Mouse (Mus musculus) yolk sac, embryonic 10.5 days (tissue): ENCODE data around the gene Epb42.
"Not testable (repeated sequence)": the region's sequence is repeated elsewhere in the genome, so short reads cannot be mapped to it uniquely, and the experiment has no call there.

Source experiments
- DNase-seq: peaks from one replicate; pipeline ENCODE4 v3.0.0-alpha.2; 2017; ENCODE audit warnings: low spot score

Gene Epb42

GRCm38 (mm10) chr2:121007925-121008663 lies 28.8 kb downstream of the Epb42 start, which contains the start of gene Ccndbp1:
Ccndbp1 (plus strand) TSS chr2:121008403.
- peak; percentile 94 for DNase-seq

DNA sequence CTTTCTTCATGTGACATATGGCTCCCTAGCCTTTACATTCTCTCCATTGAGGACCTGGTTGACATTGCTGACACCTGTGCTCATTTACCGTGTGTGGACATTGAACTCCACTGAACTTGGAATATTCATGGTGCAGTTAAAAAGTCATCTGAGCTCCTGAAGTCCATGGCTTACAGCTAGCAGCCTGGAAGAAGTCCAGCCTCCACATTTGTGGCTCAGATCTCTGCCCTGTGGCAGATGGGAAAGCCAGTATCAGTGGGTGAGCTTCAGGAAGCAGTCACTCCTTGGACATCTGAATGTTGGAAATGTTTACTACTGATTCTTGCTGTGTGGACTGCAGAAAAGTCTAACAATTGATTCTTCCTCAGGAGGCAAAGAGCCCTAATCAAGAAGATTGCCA lies 29.9 kb downstream of the Epb42 start:
- DNase-seq = no peak

GRCm38 (mm10) chr2:121004018-121004811 lies 32.7 kb downstream of the Epb42 start:
- DNase-seq = no peak

GRCm38 (mm10) chr2:121003586-121003985 lies 33.3 kb downstream of the Epb42 start:
- DNase-seq = no peak

DNA sequence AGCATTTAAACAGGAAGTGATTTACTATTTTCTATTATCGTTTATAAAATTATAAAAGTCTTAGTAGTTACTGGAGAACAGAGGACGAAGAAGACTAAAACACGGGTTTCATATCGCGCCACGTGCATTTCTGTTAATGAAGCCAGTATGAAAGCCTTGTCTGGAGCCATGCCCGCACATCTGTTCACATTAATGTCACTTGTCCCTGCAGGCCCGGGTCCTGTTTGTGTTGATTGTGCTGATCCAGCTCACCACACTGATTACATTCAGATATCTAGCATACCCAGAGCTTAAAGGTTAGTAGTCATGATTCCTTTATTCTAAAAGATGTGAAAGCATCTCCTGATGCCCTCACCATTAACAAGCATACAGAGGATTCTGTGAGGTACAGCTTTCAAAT lies 38.0 kb downstream of the Epb42 start:
- DNase-seq = no peak

- not testable (repeated sequence) for DNase-seq
These were observed 40.3 kb downstream of the Epb42 start for GRCm38 (mm10) chr2:120996607-120997006.

DNA sequence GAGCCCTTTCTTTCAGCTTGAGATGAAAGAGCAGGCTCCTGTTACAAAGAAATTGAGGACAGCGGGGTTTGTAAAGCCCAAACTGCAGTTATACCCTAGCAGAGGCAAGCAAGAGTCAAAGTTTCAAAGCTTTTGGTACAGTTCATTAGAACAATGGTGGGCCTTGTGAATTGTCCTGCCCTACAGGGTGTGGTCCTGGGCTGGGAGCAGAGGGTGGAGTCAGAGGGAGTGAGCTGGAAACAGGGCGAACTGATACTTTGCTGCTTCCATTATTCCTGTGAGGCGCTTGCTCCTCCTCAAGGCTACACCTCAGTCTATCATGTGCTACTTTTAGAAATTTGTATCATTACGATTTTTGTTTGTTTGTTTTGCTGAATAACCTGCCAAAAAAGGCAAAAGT lies 45.7 kb downstream of the Epb42 start:
- no peak for DNase-seq

DNA sequence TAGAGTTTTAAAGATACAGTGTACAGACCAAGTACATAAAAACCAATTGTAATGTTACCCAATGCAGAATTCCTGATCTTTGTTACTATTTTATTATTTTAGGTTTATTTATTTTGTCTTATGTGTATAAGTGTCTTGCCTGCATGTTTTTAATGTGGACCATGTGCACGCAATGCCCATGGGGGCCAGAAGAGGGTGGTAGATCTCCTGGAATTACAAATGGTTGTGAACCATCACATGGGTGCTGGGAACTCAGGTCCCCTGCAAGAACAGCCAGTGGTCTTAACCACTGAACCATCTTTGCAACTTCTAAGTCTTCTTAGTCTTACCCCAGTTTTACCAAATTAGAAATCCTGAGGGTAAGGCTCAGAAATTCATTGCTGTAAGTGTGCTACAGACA lies 51.6 kb downstream of the Epb42 start:
- no peak for DNase-seq

GRCm38 (mm10) chr2:120983611-120984010 lies 53.3 kb downstream of the Epb42 start:
- no peak for DNase-seq

GRCm38 (mm10) chr2:120980861-120981260 lies 56.0 kb downstream of the Epb42 start:
- DNase-seq = no peak

GRCm38 (mm10) chr2:120979819-120980218 lies 57.1 kb downstream of the Epb42 start:
- DNase-seq = no peak

GRCm38 (mm10) chr2:120978693-120979037 lies 58.2 kb downstream of the Epb42 start:
- no peak for DNase-seq

GRCm38 (mm10) chr2:120977926-120978692 lies 58.8 kb downstream of the Epb42 start:
- no peak for DNase-seq

- peak; percentile 79 for DNase-seq
These were observed 59.6 kb downstream of the Epb42 start, which contains the start of gene Tmem62 for GRCm38 (mm10) chr2:120976990-120977925. Tmem62 (plus strand) TSS chr2:120977017.

DNA sequence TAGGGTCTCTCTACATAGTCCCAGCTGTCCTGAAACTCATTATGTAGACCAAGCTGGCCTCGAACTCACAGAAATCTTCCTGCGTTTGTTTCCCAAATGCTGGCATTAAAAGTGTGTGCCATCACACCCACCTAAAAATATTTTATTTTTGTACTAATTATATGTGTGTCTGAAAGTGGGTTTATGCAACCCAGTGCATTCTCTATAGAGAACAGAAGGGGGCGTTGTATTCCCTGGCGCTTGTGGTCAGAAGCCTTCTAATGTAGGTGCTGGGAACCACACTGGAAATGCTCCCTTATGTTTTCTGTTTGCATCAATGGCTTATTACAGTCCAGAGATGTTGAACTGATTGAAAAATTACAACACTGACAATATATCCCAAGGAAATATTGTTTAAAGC lies 60.6 kb downstream of the Epb42 start:
- no peak for DNase-seq

GRCm38 (mm10) chr2:120972964-120973363 lies 63.9 kb downstream of the Epb42 start:
- peak; percentile 20 for DNase-seq

GRCm38 (mm10) chr2:120972257-120972656 lies 64.6 kb downstream of the Epb42 start:
- not testable (repeated sequence) for DNase-seq

DNA sequence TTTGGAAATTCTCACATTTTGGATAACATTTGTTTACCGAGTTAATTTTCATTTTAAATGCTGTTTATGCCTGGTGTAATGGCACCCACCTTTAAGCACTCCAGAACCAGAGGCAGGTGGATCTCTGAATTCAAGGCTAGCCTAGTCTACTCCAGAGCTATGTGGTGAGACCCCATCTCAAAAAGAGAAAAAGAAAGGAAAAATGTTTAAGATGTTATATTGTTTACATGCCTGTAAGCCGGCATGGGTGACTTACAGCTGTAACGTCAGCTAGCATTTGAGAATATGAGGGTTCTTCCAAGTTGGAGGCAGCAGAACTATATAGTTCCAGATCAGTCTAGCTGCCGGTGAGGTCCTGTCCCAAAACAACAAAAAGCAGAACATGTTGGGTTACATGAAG lies 65.1 kb downstream of the Epb42 start:
- DNase-seq = no peak

- DNase-seq = peak; percentile 87
These were observed 66.3 kb downstream of the Epb42 start, which contains the start of gene Ubr1 for GRCm38 (mm10) chr2:120970559-120971080. Ubr1 (minus strand) TSS chr2:120970715.

DNA sequence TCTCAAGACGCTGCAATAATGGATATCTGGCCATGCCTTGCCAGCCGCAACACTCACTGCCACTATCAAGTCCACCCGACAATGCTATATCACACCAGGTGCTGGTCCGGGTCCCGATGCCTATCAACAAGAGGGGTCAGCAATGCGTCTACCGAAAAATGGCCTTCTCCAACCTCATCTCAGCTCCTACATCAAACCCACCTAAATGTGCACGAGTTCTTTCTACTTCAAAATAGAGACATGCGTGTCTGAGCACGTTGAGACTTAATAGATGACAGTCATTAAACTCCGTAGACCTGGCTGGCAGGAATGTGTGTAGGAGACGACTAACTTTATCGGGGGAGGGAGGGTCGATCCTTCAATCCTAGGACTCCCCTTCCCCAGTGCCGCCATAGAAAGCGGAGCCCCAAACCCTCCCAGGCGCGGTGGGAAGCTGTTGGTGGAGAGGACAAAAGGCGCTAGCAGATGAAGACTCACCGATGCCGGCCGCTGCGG lies 66.8 kb downstream of the Epb42 start:
- DNase-seq = no peak
